Mouse (Mus musculus): ENCODE data around the gene Gm20388. TPM values are rescaled to one million over a fixed set of nuclear protein-coding genes. Genes with fewer than 3 reads are reported as not detected.
"Not testable (repeated sequence)": the region's sequence is repeated elsewhere in the genome, so short reads cannot be mapped to it uniquely, and the experiment has no call there.

The Gm20388 gene
- total RNA-seq, 2 experiments from 2014 or later, result 8.8 TPM

- DNase-seq (ENCODE audit: extremely low spot score in 1 of 2, low spot score in 1 of 2), result no peak
These were observed 3369.9 kb downstream of the Gm20388 start for GRCm38 (mm10) chr8:123280302-123281094.

GRCm38 (mm10) chr8:123282994-123283393 lies 3372.4 kb downstream of the Gm20388 start:
- not testable (repeated sequence) for DNase-seq (ENCODE audit: extremely low spot score in 1 of 2, low spot score in 1 of 2)

- DNase-seq (ENCODE audit: extremely low spot score in 1 of 2, low spot score in 1 of 2), result no peak
These were observed 3373.3 kb downstream of the Gm20388 start for GRCm38 (mm10) chr8:123283991-123284390.

GRCm38 (mm10) chr8:123284493-123284892 lies 3373.9 kb downstream of the Gm20388 start:
- no peak for DNase-seq (ENCODE audit: extremely low spot score in 1 of 2, low spot score in 1 of 2)

GRCm38 (mm10) chr8:123287362-123287761 lies 3376.7 kb downstream of the Gm20388 start:
- no peak for DNase-seq (ENCODE audit: extremely low spot score in 1 of 2, low spot score in 1 of 2)

- DNase-seq (ENCODE audit: extremely low spot score in 1 of 2, low spot score in 1 of 2), result peak; percentile 28 to 49
These were observed 3379.5 kb downstream of the Gm20388 start for GRCm38 (mm10) chr8:123290166-123290565.

- no peak for DNase-seq (ENCODE audit: extremely low spot score in 1 of 2, low spot score in 1 of 2)
These were observed 3380.0 kb downstream of the Gm20388 start for GRCm38 (mm10) chr8:123290679-123291078.

GRCm38 (mm10) chr8:123291716-123292115 lies 3381.1 kb downstream of the Gm20388 start:
- no peak for DNase-seq (ENCODE audit: extremely low spot score in 1 of 2, low spot score in 1 of 2)

- no peak for DNase-seq (ENCODE audit: extremely low spot score in 1 of 2, low spot score in 1 of 2)
These were observed 3381.6 kb downstream of the Gm20388 start for GRCm38 (mm10) chr8:123292281-123292680.

GRCm38 (mm10) chr8:123292785-123293184 lies 3382.1 kb downstream of the Gm20388 start:
- no peak for DNase-seq (ENCODE audit: extremely low spot score in 1 of 2, low spot score in 1 of 2)

- DNase-seq (ENCODE audit: extremely low spot score in 1 of 2, low spot score in 1 of 2), result no peak
These were observed 3387.7 kb downstream of the Gm20388 start for GRCm38 (mm10) chr8:123298301-123298700.

- DNase-seq (ENCODE audit: extremely low spot score in 1 of 2, low spot score in 1 of 2), result no peak
These were observed 3398.1 kb downstream of the Gm20388 start for GRCm38 (mm10) chr8:123308738-123309137.

GRCm38 (mm10) chr8:123317781-123318466 lies 3407.3 kb downstream of the Gm20388 start:
- DNase-seq (ENCODE audit: extremely low spot score in 1 of 2, low spot score in 1 of 2), result no peak

GRCm38 (mm10) chr8:123318467-123318911 lies 3407.8 kb downstream of the Gm20388 start, which contains the start of gene Fanca:
Gene Fanca, minus strand, starts transcription at chr8:123318576.
- DNase-seq (ENCODE audit: extremely low spot score in 1 of 2, low spot score in 1 of 2), result peak; percentile 68 to 74

- DNase-seq (ENCODE audit: extremely low spot score in 1 of 2, low spot score in 1 of 2), result peak in 1 of 2 experiments; percentile 44
These were observed 3409.0 kb downstream of the Gm20388 start for GRCm38 (mm10) chr8:123319522-123320164.

GRCm38 (mm10) chr8:123328552-123328951 lies 3417.9 kb downstream of the Gm20388 start:
- no peak for DNase-seq (ENCODE audit: extremely low spot score in 1 of 2, low spot score in 1 of 2)

- no peak for DNase-seq (ENCODE audit: extremely low spot score in 1 of 2, low spot score in 1 of 2)
These were observed 3418.7 kb downstream of the Gm20388 start for GRCm38 (mm10) chr8:123329350-123329749.

GRCm38 (mm10) chr8:123329961-123330360 lies 3419.3 kb downstream of the Gm20388 start:
- no peak for DNase-seq (ENCODE audit: extremely low spot score in 1 of 2, low spot score in 1 of 2)

- DNase-seq (ENCODE audit: extremely low spot score in 1 of 2, low spot score in 1 of 2), result no peak
These were observed 3420.1 kb downstream of the Gm20388 start for GRCm38 (mm10) chr8:123330701-123331100.

- no peak for DNase-seq (ENCODE audit: extremely low spot score in 1 of 2, low spot score in 1 of 2)
These were observed 3420.7 kb downstream of the Gm20388 start for GRCm38 (mm10) chr8:123331301-123331700.

GRCm38 (mm10) chr8:123331810-123332209 lies 3421.2 kb downstream of the Gm20388 start:
- DNase-seq (ENCODE audit: extremely low spot score in 1 of 2, low spot score in 1 of 2), result no peak
